In the genomic region with DNA sequence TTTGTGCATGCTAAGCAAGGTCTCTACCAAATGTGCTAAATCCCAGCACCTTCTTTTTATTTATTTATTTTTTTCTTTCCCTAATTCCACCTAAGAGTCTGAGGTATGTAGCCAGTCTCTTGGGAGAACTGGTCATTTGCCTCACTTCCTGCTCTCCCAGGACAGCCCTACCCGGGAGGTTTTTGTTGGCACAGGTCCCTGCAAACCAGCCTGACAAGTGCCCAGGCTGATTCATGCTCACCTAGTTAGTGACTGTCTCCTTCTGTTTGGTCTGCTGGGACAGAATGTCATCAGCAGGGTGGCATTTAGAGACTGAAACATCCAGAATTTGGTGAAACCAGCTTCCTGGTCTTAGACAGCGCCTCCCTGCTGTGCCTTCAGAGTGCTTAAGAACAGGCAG, we compare ENCODE assay signal across 11 mouse cellular contexts. TPM values are rescaled to one million over a fixed set of nuclear protein-coding genes. Genes with fewer than 3 reads are reported as not detected.
DNase-seq lines count a peak whose midpoint lies in the region; ATAC-seq and TF ChIP-seq lines count a peak whose summit lies in the region.
"Had no signal": no experiment of that assay in that cellular context is flagged by ENCODE, and none has a peak within 500 bp of the region (broad histone marks: within the 10 kb centered on the region; RNA-seq: fewer than 3 reads in every experiment).

No protein-coding gene starts in this region.

- no peaks in the 10 kb centered on the region for H3K9me3 ChIP-seq in embryonic facial prominence, embryonic 14.5 days (ENCODE audit: control insufficient read depth, low read length)
- no peaks in the 10 kb centered on the region for H3K9me3 ChIP-seq in embryonic facial prominence, embryonic 10.5 days
- no peaks in the 10 kb centered on the region for H3K9me3 ChIP-seq in forebrain, embryonic 13.5 days (replicated peaks)
- H3K9me3 ChIP-seq: liver, embryonic 15.5 days had no signal

- POLR2A ChIA-PET in Patski (lab: Charles Lee) = no interaction called here

- TF ChIP-seq CTCF in Patski (IDR thresholded peaks at IDR 0.05) = no peak

- peaks cover 55% of the 10 kb centered on the region for H3K36me3 ChIP-seq in embryonic facial prominence, embryonic 14.5 days (ENCODE audit: control insufficient read depth, insufficient read depth, low read length)
- H3K36me3 ChIP-seq in embryonic facial prominence, embryonic 10.5 days (replicated peaks) = peaks cover 79% of the 10 kb centered on the region
- H3K36me3 ChIP-seq in forebrain, embryonic 13.5 days (ENCODE audit: poor library complexity, severe bottlenecking) = peaks cover 73% of the 10 kb centered on the region

- H3K4me2 ChIP-seq in embryonic facial prominence, embryonic 14.5 days (ENCODE audit: low read depth, low read length) = no peak overlapping the region
- no peak overlapping the region for H3K4me2 ChIP-seq in forebrain, embryonic 13.5 days
- H3K4me2 ChIP-seq: liver, embryonic 15.5 days had no signal

- H3K27me3 ChIP-seq in embryonic facial prominence, embryonic 14.5 days (replicated peaks; ENCODE audit: control insufficient read depth, insufficient read depth, low read length) = no peaks in the 10 kb centered on the region
- H3K27me3 ChIP-seq in embryonic facial prominence, embryonic 10.5 days (replicated peaks; ENCODE audit: low read depth, poor library complexity, severe bottlenecking) = no peaks in the 10 kb centered on the region
- H3K27me3 ChIP-seq in Patski = no peaks in the 10 kb centered on the region
- no peaks in the 10 kb centered on the region for H3K27me3 ChIP-seq in forebrain, embryonic 13.5 days
- H3K27me3 ChIP-seq: liver, embryonic 15.5 days had no signal

- CTCF ChIA-PET in Patski (lab: Charles Lee) = no interaction called here

- no peak overlapping the region for H3K27ac ChIP-seq in embryonic facial prominence, embryonic 14.5 days (replicated peaks; ENCODE audit: low read depth, low read length)
- no peak overlapping the region for H3K27ac ChIP-seq in embryonic facial prominence, embryonic 10.5 days (replicated peaks)
- H3K27ac ChIP-seq in forebrain, embryonic 13.5 days = no peak overlapping the region
- H3K27ac ChIP-seq: liver, embryonic 15.5 days had no signal

- no peak overlapping the region for H3K9ac ChIP-seq in embryonic facial prominence, embryonic 14.5 days (ENCODE audit: low read depth, low read length)
- H3K9ac ChIP-seq in forebrain, embryonic 13.5 days = no peak overlapping the region
- H3K9ac ChIP-seq: liver, embryonic 15.5 days had no signal

- in situ Hi-C loops in Patski (cut with MboI; ENCODE audit: low pct_unique_long_range_greater_than_20kb) = no loop called here

- WGBS in embryonic facial prominence, embryonic 14.5 days = 65% methylated on average over 2 of the region's 2 CpGs
- 74% methylated on average over 2 of the region's 2 CpGs for WGBS in embryonic facial prominence, embryonic 10.5 days
- WGBS in large intestine, adult 2 months = 34% methylated on average over 2 of the region's 2 CpGs
- 82% methylated on average over 2 of the region's 2 CpGs for WGBS in forebrain, embryonic 13.5 days

- no peak for ATAC-seq in embryonic facial prominence, embryonic 14.5 days (ENCODE audit: low read depth)
- ATAC-seq in Patski = peak; percentile 92
- no peak for ATAC-seq in megakaryocyte progenitor cell, adult 5-6 weeks (replicated peaks; ENCODE audit: poor library complexity)
- no peak for ATAC-seq in forebrain, embryonic 13.5 days

- no peaks in the 10 kb centered on the region for H3K4me1 ChIP-seq in embryonic facial prominence, embryonic 14.5 days (ENCODE audit: control insufficient read depth, insufficient read depth, low read length)
- no peaks in the 10 kb centered on the region for H3K4me1 ChIP-seq in embryonic facial prominence, embryonic 10.5 days
- H3K4me1 ChIP-seq in forebrain, embryonic 13.5 days = no peaks in the 10 kb centered on the region
- H3K4me1 ChIP-seq: liver, embryonic 15.5 days had no signal

- DNase-seq in embryonic facial prominence, embryonic 14.5 days (ENCODE audit: low spot score) = peak; percentile 49
- no peak for DNase-seq in embryonic facial prominence, embryonic 10.5 days (ENCODE audit: low spot score)
- peak; percentile 71 for DNase-seq in Patski (ENCODE audit: low read depth, low spot score)
- peak; percentile 34 for DNase-seq in cerebellum, postnatal 10 days
- DNase-seq in large intestine, adult 2 months (ENCODE audit: low read depth, low spot score) = peak; percentile 66
- DNase-seq in frontal cortex, postnatal 36 days (ENCODE audit: low spot score in 2 of 2) = no peak
- DNase-seq: B cell, adult 2 months had no signal

- no peak overlapping the region for H3K4me3 ChIP-seq in embryonic facial prominence, embryonic 14.5 days (ENCODE audit: low read depth, low read length)
- no peak overlapping the region for H3K4me3 ChIP-seq in embryonic facial prominence, embryonic 10.5 days
- H3K4me3 ChIP-seq in forebrain, embryonic 13.5 days = no peak overlapping the region
- H3K4me3 ChIP-seq: liver, embryonic 15.5 days had no signal

RNA-seq across cellular contexts. Expression of gene Arhgef18, which starts 37.2 kb away (rescaled TPM):
- polyA plus RNA-seq in embryonic facial prominence, embryonic 14.5 days (2014; fragmentation: Nextera tagmentation; extraction: Ambion mirVana) = 8.7 and 9.3 TPM in 2 replicates
- polyA plus RNA-seq in embryonic facial prominence, embryonic 10.5 days (2016; fragmentation: Nextera tagmentation; extraction: Ambion mirVana) = 9.5 and 9.6 TPM in 2 replicates
- polyA plus RNA-seq in Patski (2021) = 37.0 TPM
- 17.5 and 24.2 TPM in 2 replicates for polyA plus RNA-seq in large intestine, adult 2 months (2012; rRNA removed)
- 22.6 and 28.9 TPM in 2 replicates for total RNA-seq in megakaryocyte progenitor cell, adult 5-6 weeks (2015)
- 22.9 and 25.5 TPM in 2 replicates for total RNA-seq in megakaryocyte progenitor cell, adult 5-6 weeks (2017)
- polyA plus RNA-seq in forebrain, embryonic 13.5 days (2015; fragmentation: Nextera tagmentation; extraction: Ambion mirVana) = 11.1 and 11.7 TPM in 2 replicates

RNA-seq across cellular contexts. Expression of gene Pex11g, which starts 37.5 kb away (rescaled TPM):
- 3.4 and 4.5 TPM in 2 replicates for polyA plus RNA-seq in embryonic facial prominence, embryonic 14.5 days (2014; fragmentation: Nextera tagmentation; extraction: Ambion mirVana)
- 4.1 and 4.8 TPM in 2 replicates for polyA plus RNA-seq in embryonic facial prominence, embryonic 10.5 days (2016; fragmentation: Nextera tagmentation; extraction: Ambion mirVana)
- polyA plus RNA-seq in Patski (2021) = 12.0 TPM
- 13.2 and 13.6 TPM in 2 replicates for polyA plus RNA-seq in large intestine, adult 2 months (2012; rRNA removed)
- 0.83 and 2.5 TPM in 2 replicates for total RNA-seq in megakaryocyte progenitor cell, adult 5-6 weeks (2015)
- 0.79 and 3.8 TPM in 2 replicates for total RNA-seq in megakaryocyte progenitor cell, adult 5-6 weeks (2017)
- polyA plus RNA-seq in forebrain, embryonic 13.5 days (2015; fragmentation: Nextera tagmentation; extraction: Ambion mirVana) = 3.9 and 4.8 TPM in 2 replicates

RNA-seq across cellular contexts. Expression of gene Tex45, which starts 40.7 kb away (rescaled TPM):
- polyA plus RNA-seq in embryonic facial prominence, embryonic 14.5 days (2014; fragmentation: Nextera tagmentation; extraction: Ambion mirVana) = 0.18 TPM in 1 of 2 replicates, not detected in the other
- polyA plus RNA-seq in embryonic facial prominence, embryonic 10.5 days (2016; fragmentation: Nextera tagmentation; extraction: Ambion mirVana) = 0.10 TPM in 1 of 2 replicates, not detected in the other
- not detected for polyA plus RNA-seq in Patski (2021)
- not detected in 2 replicates for polyA plus RNA-seq in large intestine, adult 2 months (2012; rRNA removed)
- 0.17 TPM in 1 of 2 replicates, not detected in the other for total RNA-seq in megakaryocyte progenitor cell, adult 5-6 weeks (2015)
- 0.21 TPM in 1 of 2 replicates, not detected in the other for total RNA-seq in megakaryocyte progenitor cell, adult 5-6 weeks (2017)
- polyA plus RNA-seq in forebrain, embryonic 13.5 days (2015; fragmentation: Nextera tagmentation; extraction: Ambion mirVana) = 0.10 TPM in 1 of 2 replicates, not detected in the other
- total RNA-seq: neutrophil, adult 5-6 weeks had no signal
- polyA plus RNA-seq: liver, embryonic 15.5 days had no signal

Comparison
In these comparisons a context has a peak if more than half of its experiments do, and no peak if none do; other contexts are left out.
1. DNase-seq: peak in embryonic facial prominence, embryonic 14.5 days (single experiment), Patski (single experiment), cerebellum, postnatal 10 days (2 of 2) and large intestine, adult 2 months (single experiment); none in embryonic facial prominence, embryonic 10.5 days (single experiment) and frontal cortex, postnatal 36 days (0 of 2).